Mouse (Mus musculus): ENCODE results near the gene Ldb2. TPM values are rescaled to one million over a fixed set of nuclear protein-coding genes. Genes with fewer than 3 reads are reported as not detected.

The Ldb2 gene
- polyA plus RNA-seq, 1 experiment from 2014 or later, result 4.9 TPM

DNA sequence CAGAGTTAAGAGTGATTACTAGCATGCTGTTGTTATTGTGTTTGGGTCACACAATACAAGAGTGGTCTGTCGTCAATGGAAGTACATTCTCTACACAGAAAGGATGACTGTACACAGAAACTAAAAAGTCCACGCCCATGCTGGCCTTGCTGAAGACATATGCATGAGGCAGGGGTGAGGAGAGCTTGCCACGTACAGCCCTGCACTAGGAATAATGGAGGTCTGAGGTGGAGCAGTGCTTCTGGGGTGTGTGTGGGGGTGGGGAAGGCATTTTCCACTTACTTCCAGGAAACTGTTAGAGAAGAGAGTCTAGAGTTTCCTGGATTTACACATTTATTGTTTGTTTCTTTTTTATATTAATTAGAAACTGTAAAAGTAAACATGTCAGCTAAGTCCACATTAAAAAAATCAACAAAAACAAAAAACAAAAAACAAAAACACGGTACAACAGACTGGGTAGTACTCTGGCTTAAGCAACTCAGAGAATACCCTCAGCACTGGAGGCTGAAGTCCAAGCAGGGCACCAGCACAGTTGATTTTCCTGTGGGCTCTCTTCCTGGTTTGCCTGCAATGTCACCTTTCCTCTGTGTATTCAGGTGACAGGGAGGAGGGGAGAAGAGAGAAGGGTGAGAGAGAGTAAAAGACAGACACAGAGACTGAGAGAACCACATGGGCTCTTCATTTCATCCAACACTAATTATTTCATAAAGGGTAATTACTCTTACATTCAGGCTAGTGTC, 89.2 kb downstream of the Ldb2 start:
- 59% methylated on average over 4 of the region's 4 CpGs for WGBS (ENCODE audit: insufficient replicate concordance)
- H3K4me3 ChIP-seq (ENCODE audit: low read depth, low read length), result no peak overlapping the region
- no peaks in the 10 kb centered on the region for H3K36me3 ChIP-seq (replicated peaks; ENCODE audit: insufficient read depth, low read length)
- no peak overlapping the region for H3K9ac ChIP-seq (replicated peaks)
- H3K27ac ChIP-seq (ENCODE audit: low read depth), result no peak overlapping the region
- no peaks in the 10 kb centered on the region for H3K9me3 ChIP-seq (ENCODE audit: low read length)
- H3K4me2 ChIP-seq (ENCODE audit: low read depth, low read length), result no peak overlapping the region
- no peak for DNase-seq
- H3K27me3 ChIP-seq (ENCODE audit: insufficient read depth, low read length), result no peaks in the 10 kb centered on the region
- TF ChIP-seq EP300 (IDR thresholded peaks at IDR 0.05; ENCODE audit: low read depth) (no peak), CTCF (IDR thresholded peaks at IDR 0.05; ENCODE audit: low read depth) (no peak)
- peak; percentile 69; the same call in 1 of the 2 replicates for ATAC-seq
- peaks cover 6% of the 10 kb centered on the region for H3K4me1 ChIP-seq (ENCODE audit: insufficient read depth)

DNA sequence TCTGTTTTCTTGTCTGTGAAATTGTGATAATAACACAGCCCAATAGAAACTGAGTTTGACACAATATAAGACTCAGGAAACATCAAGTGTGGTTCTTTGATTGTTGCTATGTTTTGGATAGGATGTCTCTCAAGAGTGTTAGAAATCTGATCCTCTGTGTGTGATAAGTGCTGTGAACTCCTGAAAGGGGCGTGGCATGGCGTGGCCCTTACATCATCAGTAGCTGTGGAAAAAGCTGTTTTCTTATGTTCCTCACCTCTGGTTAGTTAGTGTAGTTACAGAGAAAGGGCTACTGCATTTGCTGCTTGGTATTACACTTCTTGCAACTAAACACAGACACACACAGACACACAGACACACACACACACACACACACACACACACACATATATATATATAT, 90.2 kb downstream of the Ldb2 start:
- Histone ChIP-seq H3K4me2 (ENCODE audit: low read depth, low read length) (no peak overlapping the region), H3K36me3 (replicated peaks; ENCODE audit: insufficient read depth, low read length) (no peaks in the 10 kb centered on the region), H3K27ac (ENCODE audit: low read depth) (no peak overlapping the region), H3K27me3 (ENCODE audit: insufficient read depth, low read length) (no peaks in the 10 kb centered on the region), H3K9ac (replicated peaks) (no peak overlapping the region), H3K9me3 (ENCODE audit: low read length) (no peaks in the 10 kb centered on the region), H3K4me3 (ENCODE audit: low read depth, low read length) (no peak overlapping the region), H3K4me1 (ENCODE audit: insufficient read depth) (peaks cover 6% of the 10 kb centered on the region)
- ATAC-seq (no peak), DNase-seq (no peak)
- 71% methylated on average over 2 of the region's 2 CpGs for WGBS (ENCODE audit: insufficient replicate concordance)
- TF ChIP-seq EP300 (IDR thresholded peaks at IDR 0.05; ENCODE audit: low read depth) (no peak), CTCF (IDR thresholded peaks at IDR 0.05; ENCODE audit: low read depth) (no peak)

DNA sequence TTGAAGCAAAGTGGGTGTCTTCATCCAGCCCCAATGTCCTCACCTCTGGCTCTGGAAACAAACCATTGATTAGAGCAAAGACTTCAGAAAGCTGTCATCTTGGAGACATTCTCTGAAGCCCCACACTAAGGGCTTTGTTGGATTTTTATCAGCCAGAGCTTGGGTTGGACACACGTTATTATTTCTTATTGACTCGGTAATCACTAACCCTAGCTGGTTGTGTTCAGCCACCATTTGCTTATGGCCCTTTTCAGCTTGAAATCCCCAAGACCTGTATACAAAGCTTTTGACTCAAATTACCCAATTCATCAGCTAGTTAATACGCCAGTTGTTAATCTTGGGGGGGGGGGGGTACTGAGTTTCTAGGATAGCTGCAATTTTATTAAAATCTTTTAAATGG, 91.5 kb downstream of the Ldb2 start:
- Histone ChIP-seq H3K4me3 (ENCODE audit: low read depth, low read length) (no peak overlapping the region), H3K27ac (ENCODE audit: low read depth) (no peak overlapping the region), H3K4me2 (ENCODE audit: low read depth, low read length) (no peak overlapping the region), H3K9ac (replicated peaks) (no peak overlapping the region), H3K4me1 (ENCODE audit: insufficient read depth) (peaks cover 6% of the 10 kb centered on the region), H3K9me3 (ENCODE audit: low read length) (no peaks in the 10 kb centered on the region), H3K36me3 (replicated peaks; ENCODE audit: insufficient read depth, low read length) (no peaks in the 10 kb centered on the region), H3K27me3 (ENCODE audit: insufficient read depth, low read length) (no peaks in the 10 kb centered on the region)
- 67% methylated on average over 3 of the region's 3 CpGs for WGBS (ENCODE audit: insufficient replicate concordance)
- TF ChIP-seq CTCF (IDR thresholded peaks at IDR 0.05; ENCODE audit: low read depth) (no peak), EP300 (IDR thresholded peaks at IDR 0.05; ENCODE audit: low read depth) (no peak)
- no peak for ATAC-seq
- no peak for DNase-seq

DNA sequence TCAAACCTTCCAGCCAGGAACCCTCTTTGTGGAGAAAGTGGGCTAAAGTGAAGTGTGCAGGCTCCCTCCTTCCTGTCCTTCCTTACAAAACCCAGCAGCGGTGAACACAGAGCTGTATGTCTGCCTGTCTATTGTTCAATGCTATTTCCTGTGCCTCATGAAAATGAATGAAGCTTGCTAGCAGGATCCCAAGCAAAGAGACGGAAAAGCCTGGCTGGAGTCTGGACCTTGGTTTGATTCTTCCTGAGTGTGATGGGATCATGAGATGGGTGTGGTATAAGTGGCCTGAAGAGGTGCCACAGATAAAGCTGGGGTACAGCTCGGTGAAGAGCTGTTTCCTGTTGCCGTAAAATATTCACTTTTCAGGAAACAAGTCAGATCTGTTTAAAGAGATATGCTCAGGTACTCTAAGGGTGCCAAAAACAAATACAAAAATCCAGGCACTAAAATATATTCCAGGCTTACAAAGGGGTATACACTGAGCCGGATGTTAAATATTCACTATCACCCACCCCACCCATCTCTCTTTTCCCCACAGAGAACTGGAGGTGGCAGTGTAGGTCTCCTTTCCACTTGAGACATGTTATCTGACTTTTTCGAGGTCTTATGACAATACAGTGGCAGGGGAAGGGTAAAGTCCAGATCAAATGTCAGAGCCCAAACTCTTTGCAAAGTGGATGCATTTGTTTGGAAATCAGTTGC, 92.3 kb downstream of the Ldb2 start:
- Histone ChIP-seq H3K9me3 (ENCODE audit: low read length) (no peaks in the 10 kb centered on the region), H3K36me3 (replicated peaks; ENCODE audit: insufficient read depth, low read length) (no peaks in the 10 kb centered on the region), H3K4me2 (ENCODE audit: low read depth, low read length) (no peak overlapping the region), H3K4me1 (ENCODE audit: insufficient read depth) (peaks cover 6% of the 10 kb centered on the region), H3K27ac (ENCODE audit: low read depth) (no peak overlapping the region), H3K9ac (replicated peaks) (no peak overlapping the region), H3K4me3 (ENCODE audit: low read depth, low read length) (no peak overlapping the region), H3K27me3 (ENCODE audit: insufficient read depth, low read length) (no peaks in the 10 kb centered on the region)
- WGBS (ENCODE audit: insufficient replicate concordance), result 14% methylated on average over 6 of the region's 6 CpGs
- TF ChIP-seq EP300 (IDR thresholded peaks at IDR 0.05; ENCODE audit: low read depth) (no peak), CTCF (IDR thresholded peaks at IDR 0.05; ENCODE audit: low read depth) (peak; percentile 11; the same call in 1 of the 2 replicates)
- ATAC-seq, result no peak
- DNase-seq, result no peak

DNA sequence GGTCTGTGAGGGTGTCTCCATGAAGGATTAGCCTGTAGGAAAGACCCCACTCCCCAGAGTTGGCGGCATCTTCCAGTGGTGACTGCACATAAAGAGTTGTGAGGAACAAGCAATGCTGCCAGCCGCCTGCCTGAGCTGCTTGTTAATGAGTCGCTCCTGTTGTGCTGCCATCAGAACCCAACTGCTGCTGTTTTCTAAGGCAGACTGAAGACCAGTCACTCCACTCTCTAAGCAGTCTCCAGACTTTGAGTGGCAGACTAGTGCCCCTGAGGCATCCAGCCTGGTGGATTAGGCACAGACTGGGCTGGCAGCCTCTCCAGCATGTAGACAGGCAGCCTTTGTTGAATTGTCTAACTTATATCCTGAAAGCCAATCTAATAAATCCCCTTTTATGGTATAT, 101.5 kb downstream of the Ldb2 start:
- WGBS (ENCODE audit: insufficient replicate concordance), result 69% methylated on average over 3 of the region's 3 CpGs
- H3K36me3 ChIP-seq (replicated peaks; ENCODE audit: insufficient read depth, low read length), result no peaks in the 10 kb centered on the region
- no peak overlapping the region for H3K4me3 ChIP-seq (ENCODE audit: low read depth, low read length)
- no peak overlapping the region for H3K27ac ChIP-seq (ENCODE audit: low read depth)
- no peak overlapping the region for H3K4me2 ChIP-seq (ENCODE audit: low read depth, low read length)
- DNase-seq (no peak), ATAC-seq (no peak)
- H3K9ac ChIP-seq (replicated peaks), result no peak overlapping the region
- H3K27me3 ChIP-seq (ENCODE audit: insufficient read depth, low read length), result no peaks in the 10 kb centered on the region
- H3K4me1 ChIP-seq (ENCODE audit: insufficient read depth), result no peaks in the 10 kb centered on the region
- no peaks in the 10 kb centered on the region for H3K9me3 ChIP-seq (ENCODE audit: low read length)
- TF ChIP-seq EP300 (IDR thresholded peaks at IDR 0.05; ENCODE audit: low read depth) (no peak), CTCF (IDR thresholded peaks at IDR 0.05; ENCODE audit: low read depth) (no peak)

DNA sequence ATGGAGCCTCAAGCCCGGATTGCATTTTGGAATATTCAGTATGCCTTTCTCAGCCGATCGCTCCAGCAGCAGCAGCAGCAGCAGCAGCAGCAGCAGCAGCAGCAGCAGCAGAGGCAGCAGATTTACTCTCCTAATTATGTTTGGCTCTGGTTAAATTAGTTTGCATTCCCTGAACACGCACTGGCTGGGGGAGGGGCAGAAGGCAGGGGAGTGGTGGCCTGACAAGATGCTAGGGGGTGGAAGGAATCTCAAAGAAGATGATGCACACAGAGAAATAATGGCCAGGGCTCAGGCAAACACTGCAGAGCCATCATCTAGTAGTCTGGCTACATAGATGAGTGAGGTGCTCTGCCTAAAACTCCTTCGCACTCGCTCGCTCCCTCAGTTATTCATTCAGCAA, 102.9 kb downstream of the Ldb2 start:
- Histone ChIP-seq H3K27me3 (ENCODE audit: insufficient read depth, low read length) (no peaks in the 10 kb centered on the region), H3K4me1 (ENCODE audit: insufficient read depth) (no peaks in the 10 kb centered on the region), H3K9me3 (ENCODE audit: low read length) (no peaks in the 10 kb centered on the region), H3K27ac (ENCODE audit: low read depth) (no peak overlapping the region), H3K4me3 (ENCODE audit: low read depth, low read length) (no peak overlapping the region), H3K4me2 (ENCODE audit: low read depth, low read length) (no peak overlapping the region), H3K9ac (replicated peaks) (no peak overlapping the region), H3K36me3 (replicated peaks; ENCODE audit: insufficient read depth, low read length) (no peaks in the 10 kb centered on the region)
- DNase-seq, result no peak
- 74% methylated on average over 7 of the region's 7 CpGs for WGBS (ENCODE audit: insufficient replicate concordance)
- no peak for ATAC-seq
- TF ChIP-seq CTCF (IDR thresholded peaks at IDR 0.05; ENCODE audit: low read depth) (no peak), EP300 (IDR thresholded peaks at IDR 0.05; ENCODE audit: low read depth) (no peak)

Measured in liver, postnatal 0 days (tissue).